Mouse (Mus musculus) ES-E14 (cell line): Measurements from ENCODE around the gene Anxa11.

Experiments used
- CHD2 ChIP-seq: IDR thresholded peaks from 2 replicates; pipeline ENCODE4 v1.6.1; 2014; ENCODE audit warnings: mild to moderate bottlenecking, low read depth, low read length, inconsistent platforms
- HCFC1 ChIP-seq: IDR thresholded peaks from 2 replicates; pipeline ENCODE4 v1.6.1; 2012; ENCODE audit warnings: low read length, inconsistent platforms, borderline replicate concordance; ENCODE audit not compliant: insufficient read depth
- MAFK ChIP-seq: IDR thresholded peaks from 2 replicates; pipeline ENCODE4 v1.6.1; 2014; ENCODE audit warnings: mild to moderate bottlenecking, low read depth, low read length, inconsistent platforms; ENCODE audit not compliant: insufficient read depth
- ZC3H11A ChIP-seq: IDR thresholded peaks from 2 replicates; pipeline ENCODE4 v1.6.1; 2012; ENCODE audit warnings: low read depth, mild to moderate bottlenecking, inconsistent platforms, low read length, borderline replicate concordance
- ZNF384 ChIP-seq: IDR thresholded peaks from 2 replicates; pipeline ENCODE4 v1.6.1; 2012; ENCODE audit warnings: low read depth, low read length, inconsistent platforms

- TF ChIP-seq CHD2: no peak
- no peak for TF ChIP-seq ZNF384
- TF ChIP-seq HCFC1: no peak
- no peak for TF ChIP-seq MAFK
- no peak for TF ChIP-seq ZC3H11A
Measured at GRCm38 (mm10) chr14:25838411-25838810, 3.5 kb upstream of the Anxa11 start.
